Mouse (Mus musculus) neural tube, embryonic 15.5 days (tissue): ENCODE measurements around the gene Tspan11. TPM values are rescaled to one million over a fixed set of nuclear protein-coding genes. Genes with fewer than 3 reads are reported as not detected.

Experiments used
- ATAC-seq: fragments of 200-750 bp; cut with Nextera tagmentation; 2 replicates; pipeline ENCODE4 v1.8.0; 2017; ENCODE audit warnings: mild to moderate bottlenecking, moderate TSS enrichment, moderate library complexity; ENCODE audit not compliant: low FRiP score
- H3K27ac ChIP-seq: fragments of 300-500 bp; sonication (generic); replicated peaks from 2 replicates; pipeline ENCODE4 v1.5.1; 2015; ENCODE audit warnings: mild to moderate bottlenecking, inconsistent platforms
- H3K27me3 ChIP-seq: fragments of 300-500 bp; sonication (generic); replicated peaks from 2 replicates; pipeline ENCODE4 v1.6.1; 2015; ENCODE audit warnings: inconsistent platforms
- H3K36me3 ChIP-seq: fragments of 300-500 bp; sonication (generic); 2 replicates; pipeline ENCODE4 v1.6.1; 2015; ENCODE audit warnings: inconsistent platforms
- H3K4me1 ChIP-seq: fragments of 300-500 bp; sonication (generic); 2 replicates; pipeline ENCODE4 v1.6.1; 2015; ENCODE audit warnings: inconsistent platforms
- H3K4me2 ChIP-seq: fragments of 300-500 bp; sonication (generic); 2 replicates; pipeline ENCODE4 v1.6.1; 2015; ENCODE audit warnings: inconsistent platforms, mild to moderate bottlenecking, moderate library complexity
- H3K4me3 ChIP-seq: fragments of 300-500 bp; sonication (generic); replicated peaks from 2 replicates; pipeline ENCODE4 v1.5.1; 2015; ENCODE audit warnings: mild to moderate bottlenecking, inconsistent platforms
- H3K9ac ChIP-seq: fragments of 300-500 bp; sonication (generic); replicated peaks from 2 replicates; pipeline ENCODE4 v1.6.1; 2015; ENCODE audit warnings: mild to moderate bottlenecking, inconsistent platforms
- H3K9me3 ChIP-seq: fragments of 300-500 bp; sonication (generic); replicated peaks from 2 replicates; pipeline ENCODE4 v1.6.1; 2016; ENCODE audit warnings: inconsistent platforms
- WGBS: fragments of 180-500 bp; shearing (Covaris S2); methylation state at CpG from one replicate; pipeline ENCODE4 v1.1.7; 2015; ENCODE audit warnings: mixed read lengths; 5-methylcytosine and 5-hydroxymethylcytosine counted together
- polyA plus RNA-seq: library from polyadenylated mRNA; unstranded; fragments of >200 nt; fragmentation: Nextera tagmentation; extraction: Ambion mirVana; gene quantifications from 2 replicates; pipeline ENCODE4 v1.2.1, GENCODE M21; 2015

Tspan11 gene
- polyA plus RNA-seq, 1 experiment from 2014 or later: 3.7 TPM

GRCm38 (mm10) chr6:127992993-127993392 is 105.6 kb downstream of the Tspan11 start:
- 71% methylated on average over 8 of the region's 8 CpGs for WGBS
- Histone ChIP-seq H3K27me3 (no peaks in the 10 kb centered on the region), H3K4me1 (peaks cover 19% of the 10 kb centered on the region), H3K9me3 (no peaks in the 10 kb centered on the region), H3K36me3 (no peaks in the 10 kb centered on the region), H3K4me3 (no peak overlapping the region), H3K9ac (no peak overlapping the region), H3K4me2 (no peak overlapping the region), H3K27ac (no peak overlapping the region)
- no peak for ATAC-seq

DNA sequence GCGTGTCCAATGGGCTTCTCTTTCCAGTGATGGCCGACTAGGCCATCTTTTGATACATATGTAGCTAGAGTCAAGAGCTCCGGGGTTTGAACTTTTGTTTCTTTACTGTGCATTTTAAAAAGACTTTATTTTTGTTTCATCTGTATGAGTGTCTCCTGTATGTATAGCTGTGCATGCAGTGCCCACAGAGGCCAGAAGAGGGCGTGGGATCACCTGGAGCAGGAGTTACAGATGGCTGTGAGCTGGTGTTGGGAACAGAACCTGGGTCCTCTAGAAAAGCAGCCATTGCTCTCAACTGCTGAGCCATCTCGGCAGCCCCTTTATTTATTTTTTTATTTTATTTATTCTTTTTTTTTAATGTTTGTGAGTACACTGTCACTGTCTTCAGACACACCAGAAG is 109.5 kb downstream of the Tspan11 start:
- H3K36me3 ChIP-seq: no peaks in the 10 kb centered on the region
- no peak for ATAC-seq
- H3K4me2 ChIP-seq: no peak overlapping the region
- no peak overlapping the region for H3K9ac ChIP-seq
- peaks cover 8% of the 10 kb centered on the region for H3K4me1 ChIP-seq
- H3K4me3 ChIP-seq: no peak overlapping the region
- no peak overlapping the region for H3K27ac ChIP-seq
- no peaks in the 10 kb centered on the region for H3K27me3 ChIP-seq
- 88% methylated on average over 5 of the region's 5 CpGs for WGBS
- no peaks in the 10 kb centered on the region for H3K9me3 ChIP-seq

- Histone ChIP-seq H3K4me3 (no peak overlapping the region), H3K4me2 (no peak overlapping the region), H3K36me3 (no peaks in the 10 kb centered on the region), H3K4me1 (peaks cover 16% of the 10 kb centered on the region), H3K27me3 (no peaks in the 10 kb centered on the region), H3K9me3 (no peaks in the 10 kb centered on the region), H3K27ac (no peak overlapping the region), H3K9ac (no peak overlapping the region)
- no peak for ATAC-seq
- WGBS: 98% methylated on average over 2 of the region's 2 CpGs
Measured at GRCm38 (mm10) chr6:127999118-127999517, 111.7 kb downstream of the Tspan11 start.

- ATAC-seq: no peak
- 63% methylated on average over 2 of the region's 3 CpGs for WGBS
- H3K4me1 ChIP-seq: peaks cover 24% of the 10 kb centered on the region
- H3K4me2 ChIP-seq: no peak overlapping the region
- no peaks in the 10 kb centered on the region for H3K36me3 ChIP-seq
- no peak overlapping the region for H3K9ac ChIP-seq
- H3K4me3 ChIP-seq: no peak overlapping the region
- no peaks in the 10 kb centered on the region for H3K9me3 ChIP-seq
- no peaks in the 10 kb centered on the region for H3K27me3 ChIP-seq
- H3K27ac ChIP-seq: no peak overlapping the region
Measured at GRCm38 (mm10) chr6:128000777-128001176, 113.4 kb downstream of the Tspan11 start.

- H3K27ac ChIP-seq: no peak overlapping the region
- no peak for ATAC-seq
Measured at GRCm38 (mm10) chr6:128001587-128001986, 114.2 kb downstream of the Tspan11 start.

DNA sequence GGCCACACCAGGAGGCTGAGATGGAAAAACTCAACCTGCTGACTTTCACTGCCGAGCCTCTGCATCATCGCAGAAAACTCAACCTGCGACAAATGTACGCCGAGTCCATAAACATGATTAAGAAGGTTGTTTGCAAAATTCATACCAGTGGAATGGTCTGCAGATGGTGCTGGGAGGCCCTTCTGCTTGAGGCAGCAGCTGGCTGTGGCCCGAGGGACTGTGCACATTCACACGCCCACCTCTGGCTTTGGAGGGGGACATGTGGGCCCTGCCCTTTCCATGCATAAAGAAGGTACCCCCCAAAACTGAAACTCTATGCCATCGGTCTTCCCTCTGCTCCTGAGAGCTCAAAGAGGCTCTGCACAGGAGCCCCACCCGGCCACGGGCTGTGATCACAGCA is 114.7 kb downstream of the Tspan11 start:
- no peak overlapping the region for H3K4me3 ChIP-seq
- no peak overlapping the region for H3K9ac ChIP-seq
- H3K27ac ChIP-seq: no peak overlapping the region
- 62% methylated on average over 10 of the region's 10 CpGs for WGBS
- H3K27me3 ChIP-seq: no peaks in the 10 kb centered on the region
- no peak; the same call in 1 of the 2 replicates for ATAC-seq
- no peaks in the 10 kb centered on the region for H3K9me3 ChIP-seq
- no peaks in the 10 kb centered on the region for H3K36me3 ChIP-seq
- peaks cover 33% of the 10 kb centered on the region for H3K4me1 ChIP-seq
- H3K4me2 ChIP-seq: no peak overlapping the region

More at GRCm38 (mm10) chr6:128001587-128001986, 114.2 kb downstream of the Tspan11 start:
- Histone ChIP-seq H3K4me3 (no peak overlapping the region), H3K9me3 (no peaks in the 10 kb centered on the region), H3K36me3 (no peaks in the 10 kb centered on the region), H3K9ac (no peak overlapping the region), H3K4me1 (peaks cover 30% of the 10 kb centered on the region), H3K4me2 (no peak overlapping the region), H3K27me3 (no peaks in the 10 kb centered on the region)
- WGBS: 76% methylated on average over 1 of the region's 1 CpGs

- no peak for ATAC-seq
- no peak overlapping the region for H3K27ac ChIP-seq
- H3K4me2 ChIP-seq: no peak overlapping the region
- H3K9me3 ChIP-seq: no peaks in the 10 kb centered on the region
- WGBS: 88% methylated on average over 4 of the region's 4 CpGs
- H3K36me3 ChIP-seq: no peaks in the 10 kb centered on the region
- no peak overlapping the region for H3K9ac ChIP-seq
- no peak overlapping the region for H3K4me3 ChIP-seq
- H3K4me1 ChIP-seq: peaks cover 39% of the 10 kb centered on the region
- H3K27me3 ChIP-seq: no peaks in the 10 kb centered on the region
Measured at GRCm38 (mm10) chr6:128002667-128003066, 115.3 kb downstream of the Tspan11 start.

- no peak overlapping the region for H3K27ac ChIP-seq
- 70% methylated on average over 5 of the region's 5 CpGs for WGBS
- H3K9ac ChIP-seq: no peak overlapping the region
- H3K4me1 ChIP-seq: peaks cover 44% of the 10 kb centered on the region
- no peak overlapping the region for H3K4me3 ChIP-seq
- H3K27me3 ChIP-seq: no peaks in the 10 kb centered on the region
- no peak overlapping the region for H3K4me2 ChIP-seq
- H3K36me3 ChIP-seq: no peaks in the 10 kb centered on the region
- ATAC-seq: no peak
- no peaks in the 10 kb centered on the region for H3K9me3 ChIP-seq
Measured at GRCm38 (mm10) chr6:128003542-128003941, 116.2 kb downstream of the Tspan11 start.

Other genes with a start within 250 kb of the Tspan11 start
- gene Prmt8, start 118.1 kb upstream of the Tspan11 start, polyA plus RNA-seq: 32.8 and 37.9 TPM in 2 replicates